Mouse (Mus musculus): Measurements from ENCODE around the gene Plch1.

Gene Plch1

DNA sequence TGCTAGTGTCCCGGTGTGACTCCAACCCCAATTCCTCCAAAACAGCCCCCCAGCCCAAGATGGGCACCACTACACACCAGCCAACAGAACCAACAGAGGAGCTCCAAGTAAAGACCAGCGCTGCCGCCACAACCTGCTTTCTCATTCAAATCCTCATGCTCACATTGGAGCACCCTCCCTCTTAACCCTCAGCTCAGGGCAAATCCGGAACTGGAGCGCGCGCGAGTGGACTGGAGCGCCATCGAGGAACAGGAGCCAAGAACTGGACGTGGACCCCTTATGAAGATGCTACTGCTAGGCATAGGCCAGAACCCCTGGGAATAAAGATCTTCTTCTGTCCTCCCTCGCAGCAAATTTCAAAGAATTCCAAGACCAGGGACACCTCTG lies at the start of gene Plch1:
TSS of gene Plch1 (minus strand) at position 164 of the 387 bp plus-strand sequence.
- no peak for DNase-seq

DNA sequence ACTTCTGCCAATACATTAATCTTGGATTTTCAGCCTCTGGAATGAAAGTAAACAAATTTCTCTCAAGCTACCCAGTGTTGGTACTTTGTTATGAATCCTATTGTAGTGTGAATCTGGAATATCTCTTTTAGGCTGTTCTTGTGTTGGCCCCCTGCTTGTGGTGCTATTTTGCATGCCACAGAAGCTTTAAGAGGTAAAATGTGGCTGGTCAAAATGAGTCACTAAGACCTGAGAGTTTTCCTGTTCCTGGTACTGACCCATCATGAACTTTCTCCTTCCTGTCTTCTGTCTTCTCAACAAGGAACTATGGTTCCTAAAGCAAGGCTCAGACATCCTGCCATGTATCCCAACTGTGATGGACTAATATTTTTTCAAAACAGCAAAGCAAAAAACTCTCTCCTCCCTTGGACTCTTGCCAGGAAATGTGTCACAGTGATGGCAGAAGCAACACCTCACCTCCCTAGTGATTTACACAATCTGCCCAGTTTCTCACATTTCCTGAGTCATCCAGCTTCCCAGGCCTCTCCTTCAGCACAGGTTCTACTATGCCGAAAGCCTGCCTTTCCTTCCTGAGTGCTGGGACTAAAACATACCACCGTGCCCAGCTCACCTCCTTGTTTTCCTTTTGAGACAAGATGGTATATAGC lies 42.1 kb upstream of the Plch1 start:
- peak; percentile 54 for DNase-seq

- DNase-seq = no peak
These were observed 39.7 kb upstream of the Plch1 start for GRCm38 (mm10) chr3:63938928-63939327.

GRCm38 (mm10) chr3:63928878-63929859 lies 29.9 kb upstream of the Plch1 start, which contains the start of gene E130311K13Rik:
E130311K13Rik (minus strand) TSS chr3:63929472.
- peak; percentile 86 for DNase-seq

GRCm38 (mm10) chr3:63919634-63920033 lies 20.4 kb upstream of the Plch1 start:
- no peak for DNase-seq

- no peak for DNase-seq
These were observed 11.0 kb upstream of the Plch1 start for GRCm38 (mm10) chr3:63910301-63910700.

- DNase-seq = no peak
These were observed 6.0 kb upstream of the Plch1 start for GRCm38 (mm10) chr3:63905241-63905640.

DNA sequence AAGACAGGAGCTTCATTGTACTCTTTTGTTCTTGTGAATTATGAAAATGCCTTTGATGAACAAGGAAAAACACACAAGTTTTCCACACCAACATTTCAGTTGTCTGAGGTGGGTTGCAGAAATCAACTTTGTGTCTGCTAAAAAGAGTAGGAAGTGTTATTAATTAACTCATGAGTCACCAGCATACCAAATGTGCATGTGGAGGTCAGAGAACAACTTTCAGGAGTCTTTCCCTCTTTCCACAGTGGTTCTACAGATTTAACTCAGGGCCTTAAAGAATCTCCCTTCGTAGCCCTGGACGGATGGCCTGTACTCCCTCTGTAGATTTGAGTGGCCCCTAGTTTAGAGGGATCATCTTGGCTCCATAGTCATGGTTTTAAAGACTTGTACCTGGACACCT lies 4.9 kb upstream of the Plch1 start:
- no peak for DNase-seq

DNA sequence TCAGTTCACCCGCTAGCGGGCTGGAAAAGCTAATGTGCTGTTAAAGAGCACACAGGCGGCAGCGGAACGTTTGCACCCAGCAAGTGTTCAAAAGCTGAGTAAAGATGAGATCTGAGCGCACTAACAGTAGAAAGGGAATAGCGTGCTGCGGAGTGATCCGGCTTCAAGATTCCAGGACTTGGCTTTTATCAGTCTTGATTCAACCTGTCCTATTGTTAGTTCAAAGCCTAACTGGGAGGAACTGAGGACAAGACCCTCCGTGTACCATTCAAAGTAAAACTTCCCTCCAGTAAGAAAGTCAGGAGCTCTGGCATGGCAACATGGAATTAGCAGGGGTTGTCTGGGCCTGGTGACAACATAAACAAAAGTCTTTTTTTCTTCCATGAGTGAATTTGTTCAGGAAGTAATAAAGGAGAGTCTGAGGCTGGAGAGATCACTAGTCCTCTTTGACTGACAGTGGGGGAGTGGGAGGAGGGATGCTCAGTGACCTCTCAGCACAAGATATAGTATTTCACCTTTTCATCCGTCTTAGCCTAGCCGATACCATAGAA lies 824 bp upstream of the Plch1 start:
- DNase-seq = no peak

DNA sequence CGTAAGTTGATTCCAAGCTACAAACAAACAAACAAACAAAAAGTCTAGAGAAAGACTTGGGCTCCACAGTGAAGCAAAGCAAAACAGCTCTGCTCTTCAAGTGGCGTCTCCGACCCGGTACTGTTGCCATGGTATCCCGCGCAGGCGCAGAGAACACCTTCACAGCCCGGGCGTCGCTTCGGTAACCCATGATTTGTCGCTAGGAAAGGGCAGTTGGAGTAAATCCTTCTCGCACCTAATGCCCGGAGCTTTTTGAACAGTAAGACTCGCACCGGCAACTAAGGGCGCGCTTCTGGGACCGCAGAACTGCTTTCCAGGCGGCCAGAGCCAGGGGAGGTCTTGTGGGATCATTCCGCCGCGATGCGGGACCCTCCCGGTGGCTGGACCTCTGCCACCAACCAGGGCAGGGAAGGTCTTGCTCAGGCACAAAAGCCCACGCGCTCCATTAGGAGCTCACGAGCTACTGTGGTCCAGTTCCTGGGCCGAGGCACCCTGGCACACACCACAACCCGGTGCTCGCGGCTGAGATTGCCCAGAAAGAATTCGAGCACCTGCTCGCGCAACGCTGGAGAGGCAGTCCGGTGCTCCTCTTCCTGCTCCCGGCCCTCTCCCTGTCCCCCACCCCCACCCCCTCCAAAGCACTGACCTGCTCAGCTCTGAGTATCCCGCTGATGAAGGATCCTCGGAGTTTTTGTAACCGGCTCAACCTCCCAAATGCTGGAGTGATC lies 527 bp downstream of the Plch1 start:
- DNase-seq = peak; percentile 77

DNA sequence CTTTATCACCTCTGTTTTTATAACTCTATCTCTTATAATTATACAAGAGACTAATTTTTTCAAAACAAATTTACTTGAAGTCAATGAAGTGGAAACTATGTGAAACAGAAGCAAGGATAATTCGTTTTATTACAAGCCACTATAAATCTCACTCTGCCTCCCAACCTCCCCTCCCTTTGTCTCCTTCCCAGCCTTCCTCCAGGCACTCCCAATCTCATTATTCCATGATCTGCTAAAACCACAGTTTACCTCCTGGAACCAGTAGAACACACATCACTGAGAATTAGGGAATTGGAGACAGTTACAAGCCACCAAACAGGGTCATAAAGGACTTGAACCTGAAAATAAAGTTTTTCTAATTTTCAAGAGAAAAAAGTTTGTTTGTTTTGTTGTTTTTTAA lies 2.1 kb downstream of the Plch1 start:
- DNase-seq = no peak

DNA sequence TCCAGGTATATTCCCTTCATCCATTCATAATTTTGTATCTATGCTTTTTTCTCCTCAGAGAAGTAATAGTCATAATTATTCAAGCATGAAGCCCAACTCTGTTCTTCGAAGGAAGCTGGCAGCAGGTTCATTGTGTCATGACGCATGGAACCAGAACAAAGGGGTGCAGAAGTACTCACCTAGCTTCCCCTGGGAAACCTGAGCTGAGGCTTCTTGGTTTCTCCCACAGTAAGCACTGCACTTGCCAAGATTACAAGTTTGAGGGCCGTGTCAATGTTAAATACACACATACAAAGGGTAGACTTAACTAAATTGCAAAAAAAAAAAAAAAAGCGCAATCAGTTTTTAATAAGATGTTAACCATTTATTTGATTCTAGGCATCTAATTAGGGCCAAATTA lies 3.0 kb downstream of the Plch1 start:
- no peak for DNase-seq

DNA sequence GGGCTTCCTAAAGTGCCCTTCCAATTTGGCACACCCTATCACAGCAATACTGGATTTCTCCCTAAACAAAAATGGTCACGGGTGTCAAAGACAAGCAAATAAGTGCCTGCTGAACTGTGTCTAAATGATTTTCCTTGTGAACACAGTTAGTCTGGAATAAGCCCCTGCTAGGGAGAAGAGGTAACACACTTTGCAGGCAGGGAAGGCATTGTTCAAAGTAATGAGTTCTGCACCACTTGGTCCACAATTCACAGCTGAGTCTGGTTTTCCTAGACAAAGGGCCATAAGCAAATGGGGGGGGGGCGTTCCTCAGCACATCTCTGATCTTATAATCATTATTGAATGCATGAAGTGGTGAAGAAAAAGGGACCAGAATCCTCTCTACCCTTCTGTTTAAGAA lies 3.5 kb downstream of the Plch1 start:
- DNase-seq = no peak

DNA sequence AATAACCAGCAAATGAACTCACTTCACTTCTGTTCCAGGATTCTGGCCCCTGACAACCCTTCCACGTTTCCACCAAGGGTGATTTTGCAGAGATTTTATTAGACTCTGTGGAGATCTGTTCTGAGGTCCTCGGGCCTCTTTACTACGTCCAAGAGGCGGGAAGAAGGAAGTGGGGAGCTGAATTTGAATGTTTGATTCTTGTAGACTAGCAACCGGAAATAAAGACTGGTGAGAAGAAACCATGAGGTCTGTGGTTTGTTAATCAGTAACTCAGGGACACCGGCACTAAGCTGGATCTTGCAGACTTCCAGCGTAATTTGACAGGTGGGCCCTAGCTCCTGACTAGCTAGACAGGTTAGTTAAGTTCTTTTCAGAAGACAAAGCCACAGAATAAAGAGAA lies 5.6 kb downstream of the Plch1 start:
- DNase-seq = no peak

- no peak for DNase-seq
These were observed 7.1 kb downstream of the Plch1 start for GRCm38 (mm10) chr3:63892154-63892553.

DNA sequence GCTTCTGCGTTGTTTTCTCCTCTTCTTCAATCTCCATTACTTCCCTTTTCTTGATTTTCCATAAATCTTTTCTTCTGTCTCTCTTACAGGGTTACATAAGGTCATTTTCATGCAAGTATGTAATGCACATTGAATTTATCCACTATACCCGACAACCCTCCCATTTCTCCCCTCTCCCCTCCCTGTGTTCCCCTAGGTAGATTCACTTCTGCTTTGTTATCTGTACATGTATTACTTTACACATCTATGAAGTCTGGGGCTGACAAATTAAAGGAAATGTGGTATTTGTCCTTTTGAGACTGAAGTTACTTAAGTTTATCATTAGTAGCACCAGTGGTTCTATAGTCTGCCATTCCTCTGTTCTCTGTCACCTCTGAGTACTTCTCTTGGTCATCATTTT lies 18.2 kb downstream of the Plch1 start:
- no peak for DNase-seq

DNA sequence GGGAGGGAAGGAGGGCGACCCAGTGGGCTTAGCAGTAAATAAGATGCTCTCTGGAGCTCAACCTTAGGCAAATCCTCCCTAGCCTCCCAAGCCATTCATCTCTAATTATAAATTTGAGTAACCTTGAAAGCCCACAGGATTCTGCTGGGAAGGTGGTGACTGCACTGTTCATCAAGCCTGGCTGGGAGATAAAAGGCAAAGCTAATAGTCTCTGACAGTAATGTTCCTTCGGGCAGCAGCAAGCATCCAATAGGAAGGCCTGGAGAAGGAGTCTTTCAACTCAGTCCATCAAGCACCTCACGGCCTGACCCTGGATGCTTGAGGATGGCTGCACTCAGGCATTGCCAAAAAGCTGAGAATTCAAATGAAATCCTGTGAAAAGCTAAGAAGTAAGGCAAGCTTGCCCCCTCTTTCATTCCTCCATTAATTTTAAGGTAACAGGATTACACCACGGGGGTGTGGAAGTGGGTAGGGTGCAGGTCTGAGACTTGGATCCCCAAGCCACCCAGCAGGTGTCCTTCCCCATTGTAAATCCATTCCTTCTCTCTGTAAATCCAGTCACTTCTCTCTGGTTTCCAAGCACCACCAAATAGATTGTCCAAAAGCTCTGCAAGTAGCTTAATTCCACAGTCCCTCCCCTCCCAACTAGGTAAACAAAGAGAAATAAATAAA lies 20.1 kb downstream of the Plch1 start:
- no peak for DNase-seq

DNA sequence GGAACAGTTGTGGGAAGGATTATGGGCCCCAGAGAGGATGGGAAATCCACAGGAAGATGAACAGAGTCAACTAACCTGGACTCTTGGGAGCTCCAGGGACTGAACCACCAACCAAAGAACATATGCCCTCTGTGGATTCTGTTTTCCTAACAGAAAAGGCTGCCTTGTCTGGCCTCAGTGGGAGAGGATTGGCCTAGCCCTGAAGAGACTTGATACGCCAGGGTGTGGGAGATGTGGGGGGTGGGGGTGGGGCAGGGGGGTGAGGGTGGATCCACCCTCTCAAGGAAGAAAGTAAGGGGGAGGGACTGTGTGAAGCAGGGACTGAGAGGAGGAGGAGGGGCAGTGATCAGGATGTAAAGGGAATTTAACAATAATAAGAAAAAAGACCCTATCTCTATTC lies 26.5 kb downstream of the Plch1 start:
- DNase-seq = no peak

DNA sequence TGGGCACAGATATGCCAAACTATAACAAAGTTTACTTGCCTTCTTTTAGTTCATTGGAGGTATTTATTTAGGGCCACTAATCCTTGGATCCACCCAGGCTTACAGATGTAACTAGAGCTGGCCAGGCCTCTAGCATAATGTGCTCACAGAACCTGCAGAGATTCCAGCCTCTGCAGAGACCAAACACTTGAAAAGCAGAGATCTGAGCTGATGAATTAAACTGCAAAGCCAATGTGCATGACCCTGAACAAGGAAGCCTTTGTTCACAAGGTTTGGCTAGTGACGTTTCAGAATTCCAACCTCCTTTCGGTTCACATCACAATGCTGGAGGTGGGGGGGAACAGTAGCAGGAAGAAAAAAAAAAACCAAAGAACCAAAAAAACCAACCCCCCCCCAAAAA lies 28.0 kb downstream of the Plch1 start:
- no peak for DNase-seq

- peak; percentile 25 for DNase-seq
These were observed 31.0 kb downstream of the Plch1 start for GRCm38 (mm10) chr3:63868285-63868684.

DNA sequence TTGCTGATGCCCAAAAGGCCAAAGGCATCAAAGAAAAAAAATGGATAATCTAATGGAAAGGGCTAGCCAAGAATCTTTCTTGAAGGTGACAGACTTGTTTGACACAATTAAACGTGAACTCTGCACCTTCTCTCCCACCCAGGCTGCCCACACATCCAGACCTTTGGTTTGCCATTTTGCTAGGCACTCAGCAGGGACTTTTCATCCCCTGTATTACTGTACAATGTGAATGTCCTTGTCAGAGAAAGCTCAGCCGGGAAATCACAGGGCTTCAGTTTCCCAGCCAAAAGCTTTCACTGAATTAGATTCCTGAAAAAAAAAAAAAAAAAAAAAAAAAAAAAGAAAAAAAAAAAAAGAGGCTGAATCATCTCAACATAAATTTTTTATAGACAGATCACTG lies 34.2 kb downstream of the Plch1 start:
- DNase-seq = no peak

DNA sequence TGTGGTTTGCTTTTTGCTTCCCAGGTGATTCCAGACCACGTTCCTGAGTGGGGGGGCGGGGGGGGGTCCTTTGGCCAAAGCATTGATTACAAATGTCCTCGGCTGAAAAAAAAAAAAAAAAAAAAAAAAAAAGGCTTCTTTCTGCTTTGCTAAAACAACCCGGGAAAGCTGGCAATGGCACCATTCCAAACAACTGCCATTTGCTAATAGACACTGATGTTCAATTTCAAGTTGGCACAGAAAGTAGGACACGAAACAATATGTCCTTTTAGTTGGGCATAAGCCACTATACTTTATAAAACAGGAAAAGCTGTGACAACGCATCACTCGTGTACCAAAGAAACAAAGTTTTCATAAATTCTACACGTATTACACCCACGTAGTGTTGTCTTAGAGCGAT lies 36.6 kb downstream of the Plch1 start:
- peak; percentile 44 for DNase-seq

DNA sequence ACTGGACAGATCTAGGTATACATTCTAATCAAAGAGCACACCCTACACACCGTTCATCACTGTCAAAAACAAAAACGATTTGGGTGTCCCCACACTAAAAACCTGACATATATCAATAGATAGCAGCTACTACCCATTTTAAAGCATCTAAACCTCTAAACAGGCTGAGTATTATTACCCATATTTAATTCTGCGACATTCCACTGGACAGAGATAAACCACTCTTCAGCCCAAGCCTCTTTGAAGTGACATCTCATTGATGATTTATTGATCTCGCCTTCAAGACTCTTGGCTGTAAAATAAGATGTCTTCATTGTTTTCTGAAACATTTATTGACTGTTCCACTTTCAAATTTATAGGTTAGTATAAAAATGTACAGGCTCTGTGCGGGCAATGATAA lies 46.4 kb downstream of the Plch1 start:
- DNase-seq = no peak

All from layer of hippocampus, adult 9-11 months (tissue).